8 mouse cellular contexts compared by ENCODE assay signal in the genomic region with DNA sequence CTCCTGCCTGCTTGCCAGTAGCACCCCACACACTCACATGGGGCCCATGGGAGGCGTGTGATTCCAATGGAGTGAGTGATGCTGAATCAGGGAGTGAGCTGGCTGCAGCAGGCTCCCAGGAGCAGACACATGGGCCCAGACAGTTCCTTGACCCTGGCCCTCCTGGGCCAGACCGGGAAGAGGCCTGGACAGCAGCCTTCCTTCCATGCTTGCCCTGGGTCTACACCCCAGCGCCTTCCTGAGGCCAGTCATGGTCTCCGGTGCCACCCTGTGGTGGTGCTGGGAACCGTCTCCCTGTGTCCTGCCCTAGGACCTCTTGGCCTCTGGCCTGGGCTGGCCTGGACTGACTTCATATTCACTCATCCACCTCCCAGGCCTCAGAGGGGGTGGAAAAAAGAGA. TPM values are rescaled to one million over a fixed set of nuclear protein-coding genes. Genes with fewer than 3 reads are reported as not detected.
DNase-seq lines count a peak whose midpoint lies in the region; ATAC-seq and TF ChIP-seq lines count a peak whose summit lies in the region.
"Had no signal": no experiment of that assay in that cellular context is flagged by ENCODE, and none has a peak within 500 bp of the region (broad histone marks: within the 10 kb centered on the region; RNA-seq: fewer than 3 reads in every experiment).

No protein-coding gene starts in this region.

- H3K9me3 ChIP-seq in forebrain, embryonic 16.5 days (ENCODE audit: control insufficient read depth, low read length), result no peaks in the 10 kb centered on the region
- no peaks in the 10 kb centered on the region for H3K9me3 ChIP-seq in hindbrain, embryonic 12.5 days (replicated peaks)
- H3K9me3 ChIP-seq: stomach, embryonic 15.5 days had no signal

- no peak for TF ChIP-seq POLR2A in spleen, adult 2 months (IDR thresholded peaks at IDR 0.05; ENCODE audit: low read depth, low read length)

- peak; percentile 80; the same call in 1 of the 2 replicates for TF ChIP-seq CTCF in spleen, adult 2 months (IDR thresholded peaks at IDR 0.05; ENCODE audit: extremely low read depth, insufficient read depth, insufficient read length, insufficient replicate concordance)

- H3K4me3 ChIP-seq in forebrain, embryonic 16.5 days (replicated peaks; ENCODE audit: low read length), result no peak overlapping the region
- H3K4me3 ChIP-seq in hindbrain, embryonic 12.5 days, result no peak overlapping the region
- H3K4me3 ChIP-seq in spleen, adult 2 months (ENCODE audit: extremely low read depth, insufficient read depth, insufficient read length), result no peak overlapping the region
- H3K4me3 ChIP-seq: stomach, embryonic 15.5 days had no signal

- no peaks in the 10 kb centered on the region for H3K4me1 ChIP-seq in forebrain, embryonic 16.5 days (replicated peaks; ENCODE audit: control insufficient read depth, insufficient read depth, low read length)
- H3K4me1 ChIP-seq in hindbrain, embryonic 12.5 days, result peaks cover 23% of the 10 kb centered on the region
- H3K4me1 ChIP-seq in spleen, adult 2 months (ENCODE audit: control insufficient read depth, insufficient read depth, insufficient read length), result no peaks in the 10 kb centered on the region
- H3K4me1 ChIP-seq: stomach, embryonic 15.5 days had no signal

- peak; percentile 44 for DNase-seq in R1 (ENCODE audit: low read depth, low spot score)
- DNase-seq in cerebellum, adult 11 months, result peak; percentile 64
- peak; percentile 29 to 41 for DNase-seq in layer of hippocampus, postnatal 14 days (ENCODE audit: low spot score in 2 of 2)
- DNase-seq in spleen, adult 2 months (ENCODE audit: low read depth in 1 of 2, low spot score in 2 of 2), result peak in 1 of 2 experiments; percentile 44

- H3K27ac ChIP-seq in forebrain, embryonic 16.5 days (ENCODE audit: low read length), result no peak overlapping the region
- H3K27ac ChIP-seq in hindbrain, embryonic 12.5 days, result 0 out of 2 replicates have a peak overlapping the region, but pooled peaks have one; percentile 32
- no peak overlapping the region for H3K27ac ChIP-seq in spleen, adult 2 months (ENCODE audit: insufficient read depth, low read length)
- H3K27ac ChIP-seq: stomach, embryonic 15.5 days had no signal

- WGBS in forebrain, embryonic 16.5 days, result 41% methylated on average over 5 of the region's 5 CpGs
- 36% methylated on average over 5 of the region's 5 CpGs for WGBS in hindbrain, embryonic 12.5 days
- WGBS in spleen, adult 2 months, result 54% methylated on average over 5 of the region's 5 CpGs

- H3K9ac ChIP-seq in forebrain, embryonic 16.5 days (replicated peaks; ENCODE audit: low read depth, low read length), result no peak overlapping the region
- H3K9ac ChIP-seq in hindbrain, embryonic 12.5 days, result peak overlapping the region; percentile 15; the same call in 1 of the 2 replicates
- H3K9ac ChIP-seq: stomach, embryonic 15.5 days had no signal

- no peaks in the 10 kb centered on the region for H3K27me3 ChIP-seq in forebrain, embryonic 16.5 days (replicated peaks; ENCODE audit: control insufficient read depth, insufficient read depth, low read length)
- no peaks in the 10 kb centered on the region for H3K27me3 ChIP-seq in hindbrain, embryonic 12.5 days
- H3K27me3 ChIP-seq in spleen, adult 2 months (ENCODE audit: control insufficient read depth, insufficient read depth, low read length), result no peaks in the 10 kb centered on the region
- H3K27me3 ChIP-seq: stomach, embryonic 15.5 days had no signal

- no peak overlapping the region for H3K4me2 ChIP-seq in forebrain, embryonic 16.5 days (ENCODE audit: low read length)
- H3K4me2 ChIP-seq in hindbrain, embryonic 12.5 days (replicated peaks), result no peak overlapping the region
- H3K4me2 ChIP-seq: stomach, embryonic 15.5 days had no signal

- ATAC-seq in forebrain, embryonic 16.5 days, result 0 out of 2 replicates have a peak, but pooled peaks have one; percentile 31
- peak; percentile 62 for ATAC-seq in hindbrain, embryonic 12.5 days (ENCODE audit: low FRiP score)
- ATAC-seq in megakaryocyte, adult 5-6 weeks (ENCODE audit: poor library complexity, severe bottlenecking), result peak; percentile 56; the same call in 1 of the 2 replicates

- H3K36me3 ChIP-seq in forebrain, embryonic 16.5 days (ENCODE audit: control insufficient read depth, insufficient read depth), result 0 out of 2 replicates have a peak, but pooled peaks cover 3% of the 10 kb centered on the region
- peaks cover 52% of the 10 kb centered on the region for H3K36me3 ChIP-seq in hindbrain, embryonic 12.5 days
- H3K36me3 ChIP-seq in spleen, adult 2 months (ENCODE audit: control insufficient read depth, insufficient read depth, low read length), result no peaks in the 10 kb centered on the region
- H3K36me3 ChIP-seq: stomach, embryonic 15.5 days had no signal

RNA-seq across cellular contexts. Expression of a gene that starts 58.1 kb away (rescaled TPM):
- polyA plus RNA-seq in forebrain, embryonic 16.5 days (2015; fragmentation: Nextera tagmentation; extraction: Ambion mirVana), result 8.6 and 10.1 TPM in 2 replicates
- polyA plus RNA-seq in hindbrain, embryonic 12.5 days (2016; fragmentation: Nextera tagmentation; extraction: Ambion mirVana), result 12.9 and 13.0 TPM in 2 replicates
- total RNA-seq in layer of hippocampus, postnatal 14 days (2021), result 100 to 1,000 TPM; 109 to 113 TPM
- 7.5 and 9.7 TPM in 2 replicates for total RNA-seq in megakaryocyte, adult 5-6 weeks (2015)
- total RNA-seq in megakaryocyte, adult 5-6 weeks (2017), result 1.3 and 1.4 TPM in 2 replicates
- 5.1 and 5.6 TPM in 2 replicates for polyA plus RNA-seq in spleen, adult 2 months (2012; rRNA removed)
